Mouse (Mus musculus) embryonic facial prominence, embryonic 13.5 days (tissue): ENCODE measurements around the gene Abhd10. TPM values are rescaled to one million over a fixed set of nuclear protein-coding genes. Genes with fewer than 3 reads are reported as not detected.
A peak's percentile ranks its signal among the peaks of the same experiment; 100 is the strongest.

Source experiments
- ATAC-seq: fragments of 200-750 bp; cut with Nextera tagmentation; 2 replicates; pipeline ENCODE4 v1.8.0; 2017; ENCODE audit warnings: low read depth; ENCODE audit not compliant: insufficient number of reproducible peaks, insufficient read depth, low FRiP score, low TSS enrichment
- H3K27ac ChIP-seq: fragments of 300-500 bp; sonication (generic); 2 replicates; pipeline ENCODE4 v1.5.1; 2015; ENCODE audit warnings: moderate library complexity, mild to moderate bottlenecking, inconsistent platforms
- H3K27me3 ChIP-seq: fragments of 300-500 bp; sonication (generic); 2 replicates; pipeline ENCODE4 v1.6.1; 2015; ENCODE audit warnings: mild to moderate bottlenecking, inconsistent platforms
- H3K36me3 ChIP-seq: fragments of 300-500 bp; sonication (generic); 2 replicates; pipeline ENCODE4 v1.6.1; 2015; ENCODE audit warnings: mild to moderate bottlenecking, inconsistent platforms
- H3K4me1 ChIP-seq: fragments of 300-500 bp; sonication (generic); 2 replicates; pipeline ENCODE4 v1.6.1; 2015; ENCODE audit warnings: inconsistent platforms
- H3K4me2 ChIP-seq: fragments of 300-500 bp; sonication (generic); 2 replicates; pipeline ENCODE4 v1.6.1; 2015; ENCODE audit warnings: moderate library complexity, mild to moderate bottlenecking, inconsistent platforms
- H3K4me3 ChIP-seq: fragments of 300-500 bp; sonication (generic); 2 replicates; pipeline ENCODE4 v1.5.1; 2015; ENCODE audit warnings: mild to moderate bottlenecking, inconsistent platforms
- H3K9ac ChIP-seq: fragments of 300-500 bp; sonication (generic); 2 replicates; pipeline ENCODE4 v1.6.1; 2015; ENCODE audit warnings: mild to moderate bottlenecking, inconsistent platforms
- H3K9me3 ChIP-seq: fragments of 300-500 bp; sonication (generic); 2 replicates; pipeline ENCODE4 v1.6.1; 2016; ENCODE audit warnings: inconsistent platforms
- WGBS: fragments of 180-500 bp; shearing (Covaris S2); methylation state at CpG from one replicate; pipeline ENCODE4 v1.1.7; 2015; ENCODE audit warnings: mixed read lengths; 5-methylcytosine and 5-hydroxymethylcytosine counted together
- polyA plus RNA-seq: library from polyadenylated mRNA; unstranded; fragments of >200 nt; fragmentation: Nextera tagmentation; extraction: Ambion mirVana; gene quantifications from 2 replicates; pipeline ENCODE4 v1.2.1, GENCODE M21; 2015

Gene Abhd10
- polyA plus RNA-seq, 1 experiment from 2014 or later: 39.0 TPM

GRCm38 (mm10) chr16:45765102-45765501, 22.3 kb upstream of the Abhd10 start:
- ATAC-seq: no peak
- WGBS: 89% methylated on average over 3 of the region's 3 CpGs

GRCm38 (mm10) chr16:45762859-45763505, 20.2 kb upstream of the Abhd10 start:
- no peak for ATAC-seq
- Histone ChIP-seq H3K4me3 (no peak overlapping the region), H3K9ac (no peak overlapping the region), H3K9me3 (no peaks in the 10 kb centered on the region), H3K27me3 (no peaks in the 10 kb centered on the region), H3K4me2 (no peak overlapping the region), H3K4me1 (no peaks in the 10 kb centered on the region), H3K36me3 (peaks cover 39% of the 10 kb centered on the region), H3K27ac (no peak overlapping the region)
- 64% methylated on average over 13 of the region's 13 CpGs for WGBS

More at GRCm38 (mm10) chr16:45765102-45765501, 22.3 kb upstream of the Abhd10 start:
- Histone ChIP-seq H3K4me2 (no peak overlapping the region), H3K4me1 (no peaks in the 10 kb centered on the region), H3K27ac (no peak overlapping the region), H3K27me3 (no peaks in the 10 kb centered on the region), H3K9me3 (no peaks in the 10 kb centered on the region), H3K9ac (no peak overlapping the region), H3K4me3 (no peak overlapping the region), H3K36me3 (peaks cover 39% of the 10 kb centered on the region)

- H3K9me3 ChIP-seq: no peaks in the 10 kb centered on the region
- H3K9ac ChIP-seq: no peak overlapping the region
- no peak for ATAC-seq
- WGBS: 79% methylated on average over 1 of the region's 1 CpGs
- H3K36me3 ChIP-seq: peaks cover 39% of the 10 kb centered on the region
- no peaks in the 10 kb centered on the region for H3K27me3 ChIP-seq
- H3K27ac ChIP-seq: no peak overlapping the region
- H3K4me2 ChIP-seq: no peak overlapping the region
- H3K4me1 ChIP-seq: no peaks in the 10 kb centered on the region
- no peak overlapping the region for H3K4me3 ChIP-seq
Measured at GRCm38 (mm10) chr16:45761425-45761824, 18.7 kb upstream of the Abhd10 start.

GRCm38 (mm10) chr16:45758726-45759269, 16.0 kb upstream of the Abhd10 start:
- no peak overlapping the region for H3K9ac ChIP-seq
- WGBS: 83% methylated on average over 9 of the region's 9 CpGs
- H3K27ac ChIP-seq: no peak overlapping the region
- no peaks in the 10 kb centered on the region for H3K9me3 ChIP-seq
- no peak for ATAC-seq
- H3K36me3 ChIP-seq: peaks cover 35% of the 10 kb centered on the region
- no peaks in the 10 kb centered on the region for H3K4me1 ChIP-seq
- H3K4me2 ChIP-seq: no peak overlapping the region
- H3K27me3 ChIP-seq: no peaks in the 10 kb centered on the region
- H3K4me3 ChIP-seq: no peak overlapping the region

GRCm38 (mm10) chr16:45757421-45758078, 14.8 kb upstream of the Abhd10 start:
- 84% methylated on average over 12 of the region's 12 CpGs for WGBS
- H3K36me3 ChIP-seq: peaks cover 27% of the 10 kb centered on the region
- H3K4me2 ChIP-seq: no peak overlapping the region
- no peak overlapping the region for H3K4me3 ChIP-seq
- no peaks in the 10 kb centered on the region for H3K4me1 ChIP-seq
- no peak for ATAC-seq
- peak overlapping the region; percentile 24; the same call in 1 of the 2 replicates for H3K27ac ChIP-seq
- H3K9me3 ChIP-seq: no peaks in the 10 kb centered on the region
- H3K27me3 ChIP-seq: no peaks in the 10 kb centered on the region
- no peak overlapping the region for H3K9ac ChIP-seq

GRCm38 (mm10) chr16:45756855-45757254, 14.1 kb upstream of the Abhd10 start:
- no peaks in the 10 kb centered on the region for H3K9me3 ChIP-seq
- no peaks in the 10 kb centered on the region for H3K27me3 ChIP-seq
- no peaks in the 10 kb centered on the region for H3K4me1 ChIP-seq
- peaks cover 31% of the 10 kb centered on the region for H3K36me3 ChIP-seq
- no peak overlapping the region for H3K4me3 ChIP-seq
- H3K4me2 ChIP-seq: no peak overlapping the region
- 33% methylated on average over 9 of the region's 9 CpGs for WGBS
- no peak overlapping the region for H3K27ac ChIP-seq
- no peak for ATAC-seq
- H3K9ac ChIP-seq: no peak overlapping the region

- Histone ChIP-seq H3K4me2 (peak overlapping the region; percentile 61), H3K4me3 (no peak overlapping the region), H3K36me3 (peaks cover 23% of the 10 kb centered on the region), H3K9me3 (no peaks in the 10 kb centered on the region), H3K27ac (no peak overlapping the region; the same call in 1 of the 2 replicates), H3K9ac (0 out of 2 replicates have a peak overlapping the region, but pooled peaks have one; percentile 94), H3K27me3 (no peaks in the 10 kb centered on the region), H3K4me1 (peaks cover 13% of the 10 kb centered on the region)
- no peak for ATAC-seq
- WGBS: 63% methylated on average over 4 of the region's 4 CpGs
Measured at GRCm38 (mm10) chr16:45743591-45744144, 913 bp upstream of the Abhd10 start.

GRCm38 (mm10) chr16:45737880-45738279, 4.9 kb downstream of the Abhd10 start:
- ATAC-seq: no peak
- Histone ChIP-seq H3K4me1 (peaks cover 6% of the 10 kb centered on the region; the same call in 1 of the 2 replicates), H3K9ac (no peak overlapping the region), H3K27me3 (no peaks in the 10 kb centered on the region), H3K36me3 (peaks cover 42% of the 10 kb centered on the region), H3K9me3 (no peaks in the 10 kb centered on the region), H3K27ac (no peak overlapping the region), H3K4me2 (no peak overlapping the region), H3K4me3 (no peak overlapping the region)
- WGBS: 85% methylated on average over 8 of the region's 8 CpGs

- Histone ChIP-seq H3K4me1 (peaks cover 6% of the 10 kb centered on the region; the same call in 1 of the 2 replicates), H3K4me2 (no peak overlapping the region), H3K27ac (no peak overlapping the region), H3K4me3 (no peak overlapping the region), H3K27me3 (no peaks in the 10 kb centered on the region), H3K9ac (no peak overlapping the region), H3K36me3 (peaks cover 46% of the 10 kb centered on the region), H3K9me3 (no peaks in the 10 kb centered on the region)
- 92% methylated on average over 3 of the region's 3 CpGs for WGBS
- no peak for ATAC-seq
Measured at GRCm38 (mm10) chr16:45736724-45737123, 6.0 kb downstream of the Abhd10 start.

GRCm38 (mm10) chr16:45729163-45729562, 13.6 kb downstream of the Abhd10 start:
- peaks cover 43% of the 10 kb centered on the region for H3K36me3 ChIP-seq
- H3K27me3 ChIP-seq: no peaks in the 10 kb centered on the region
- H3K9me3 ChIP-seq: no peaks in the 10 kb centered on the region
- whole genome bisulfite sequencing: 85% methylated on average over 5 of the region's 5 CpGs
- no peak overlapping the region for H3K27ac ChIP-seq
- H3K4me1 ChIP-seq: 0 out of 2 replicates have a peak, but pooled peaks cover 5% of the 10 kb centered on the region
- H3K4me3 ChIP-seq: no peak overlapping the region
- H3K4me2 ChIP-seq: no peak overlapping the region
- ATAC-seq: no peak
- H3K9ac ChIP-seq: no peak overlapping the region

GRCm38 (mm10) chr16:45724742-45725102, 18.0 kb downstream of the Abhd10 start:
- peaks cover 18% of the 10 kb centered on the region for H3K36me3 ChIP-seq
- H3K4me1 ChIP-seq: peaks cover 20% of the 10 kb centered on the region
- H3K27ac ChIP-seq: peak overlapping the region; percentile 22; the same call in 1 of the 2 replicates
- WGBS: under 1% methylated on average over 10 of the region's 10 CpGs
- 0 out of 2 replicates have a peak, but pooled peaks have one; percentile 16 for ATAC-seq
- peak overlapping the region; percentile 82 for H3K9ac ChIP-seq
- H3K27me3 ChIP-seq: no peaks in the 10 kb centered on the region
- H3K9me3 ChIP-seq: no peaks in the 10 kb centered on the region
- H3K4me3 ChIP-seq: peak overlapping the region; percentile 59
- H3K4me2 ChIP-seq: peak overlapping the region; percentile 88
